Comparison of ENCODE assay signal across 8 mouse cellular contexts in genomic region chr2:73892464-73893296, GRCm38 (mm10). TPM values are rescaled to one million over a fixed set of nuclear protein-coding genes. Genes with fewer than 3 reads are reported as not detected.
DNase-seq lines count a peak whose midpoint lies in the region; ATAC-seq lines count a peak whose summit lies in the region.

TSS of gene Atf2 (minus strand) at chr2:73892639.

- ATAC-seq in inflammation-experienced regulatory T-cells, adult 6 months = peak; percentile 88
- peak; percentile 96 for ATAC-seq in megakaryocyte-erythroid progenitor cell, adult 5-6 weeks (replicated peaks; ENCODE audit: low FRiP score, low TSS enrichment, poor library complexity, severe bottlenecking)

- intact Hi-C loops in gastrocnemius, postnatal 14 days (cut with DNase I; ENCODE audit: low total_unique reads) = no loop called here
- intact Hi-C loops in left cerebral cortex, postnatal 10 days (cut with DNase I) = no loop called here

- DNase-seq in adrenal gland, adult (ENCODE audit: inconsistent age in 2 of 2, low spot score in 1 of 2) = peak; percentile 99
- DNase-seq in embryo, embryonic 10.5 days (ENCODE audit: low spot score) = peak; percentile 100
- peak; percentile 99 for DNase-seq in gastrocnemius, postnatal 14 days
- DNase-seq in left cerebral cortex, postnatal 10 days (ENCODE audit: extremely low spot score in 1 of 2, low spot score in 2 of 2) = peak; percentile 99 to 100
- DNase-seq in right cerebral cortex, postnatal 25 days = peak; percentile 99
- peak; percentile 97 to 98 for DNase-seq in urinary bladder, postnatal 4 days (ENCODE audit: low spot score in 2 of 2)

RNA-seq across cellular contexts. Expression of gene Atf2, which starts in this region (rescaled TPM):
- total RNA-seq in gastrocnemius, postnatal 14 days (2021) = 10 to 100 TPM; 16.6 to 20.4 TPM
- 10 to 100 TPM; 57.6 to 91.8 (median 67.1) TPM for polyA plus RNA-seq in inflammation-experienced regulatory T-cells, adult 6 months (2017; shearing (Covaris generic))
- total RNA-seq in left cerebral cortex, postnatal 10 days (2021) = 100 to 1,000 TPM; 146 to 151 TPM
- total RNA-seq in megakaryocyte-erythroid progenitor cell, adult 5-6 weeks (2014; fragmentation: Nextera tagmentation) = 72.9 and 80.5 TPM in 2 replicates
- total RNA-seq in megakaryocyte-erythroid progenitor cell, adult 5-6 weeks (2017) = 45.8 and 46.2 TPM in 2 replicates

Comparison
In these comparisons a context has a peak if more than half of its experiments do, and no peak if none do; other contexts are left out.
1. Peak in every context shown above with its lines: DNase-seq and ATAC-seq.